Mouse (Mus musculus) MEL (cell line): ENCODE results near the gene Abca7.
A peak's percentile ranks its signal among the peaks of the same experiment; 100 is the strongest.

Experiments
- CTCF ChIP-seq, 3 experiments: IDR thresholded peaks in 2 of 3; conservative IDR thresholded peaks in 1 of 3; 2 replicates each; pipeline ENCODE4 v1.5.1; 2011 to 2012; ENCODE audit warnings: low read length in 3 of 3, low read depth in 2 of 3, mild to moderate bottlenecking in 2 of 3, improper control_type of control experiment in 1 of 3, inconsistent platforms in 1 of 3, mixed read lengths in 1 of 3, moderate library complexity in 1 of 3; ENCODE audit not compliant: control insufficient read depth in 1 of 3, insufficient read depth in 1 of 3, poor library complexity in 1 of 3, severe bottlenecking in 1 of 3
- HCFC1 ChIP-seq: IDR thresholded peaks from 2 replicates; pipeline ENCODE4 v1.6.1; 2012; ENCODE audit warnings: low read depth, mild to moderate bottlenecking, inconsistent platforms, low read length, improper control_type of control experiment, moderate library complexity

DNA sequence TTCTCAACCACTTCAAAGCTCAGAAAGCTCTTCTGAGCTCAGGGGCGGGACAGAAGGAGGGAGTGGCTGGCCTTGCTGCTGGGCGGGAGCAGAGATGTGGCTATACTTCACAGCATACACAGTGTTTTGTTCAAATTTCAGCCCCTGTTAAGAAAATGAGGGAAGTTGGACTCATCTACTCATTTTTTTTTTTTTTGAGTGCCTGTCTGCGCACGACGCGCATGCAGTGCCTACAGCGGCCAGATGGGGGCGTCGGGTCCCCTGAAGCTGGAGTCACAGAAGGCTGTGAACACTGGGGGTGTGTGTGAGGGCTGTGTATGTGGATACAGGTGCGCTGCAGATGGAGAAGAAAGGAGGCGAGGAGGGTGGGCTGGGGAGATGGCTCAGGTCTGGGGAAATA is 9.3 kb upstream of the Abca7 start:
- TF ChIP-seq HCFC1 (peak; percentile 68; the same call in 1 of the 2 replicates), CTCF (IDR thresholded peaks at IDR 0.05 in 2 of 3, conservative IDR thresholded peaks at IDR 0.05 in 1 of 3; ENCODE audit: control insufficient read depth in 1 of 3, insufficient read depth in 1 of 3, low read depth in 2 of 3, low read length in 3 of 3, poor library complexity in 1 of 3, severe bottlenecking in 1 of 3) (peak; percentile 88 to 96 (median 91))
